Mouse (Mus musculus): ENCODE results near the gene Atp2b4. TPM values are rescaled to one million over a fixed set of nuclear protein-coding genes. Genes with fewer than 3 reads are reported as not detected.

The Atp2b4 gene
- polyA plus RNA-seq, 1 experiment from 2014 or later, result 7.7 TPM

GRCm38 (mm10) chr1:133650288-133651055 is 150.4 kb downstream of the Atp2b4 start:
- peaks cover 14% of the 10 kb centered on the region for H3K36me3 ChIP-seq (ENCODE audit: control insufficient read depth, insufficient read depth, low read length)
- no peaks in the 10 kb centered on the region for H3K27me3 ChIP-seq (ENCODE audit: control insufficient read depth, insufficient read depth, low read depth, low read length)
- H3K4me1 ChIP-seq (replicated peaks; ENCODE audit: control insufficient read depth, insufficient read depth, low read length), result no peaks in the 10 kb centered on the region
- H3K4me2 ChIP-seq (ENCODE audit: low read depth, low read length), result no peak overlapping the region
- ATAC-seq (ENCODE audit: low read depth), result no peak
- no peak overlapping the region for H3K9ac ChIP-seq (ENCODE audit: low read length)
- H3K9me3 ChIP-seq (ENCODE audit: control insufficient read depth, low read length), result no peaks in the 10 kb centered on the region
- H3K4me3 ChIP-seq (ENCODE audit: low read length), result no peak overlapping the region
- WGBS, result 89% methylated on average over 7 of the region's 7 CpGs
- no peak overlapping the region for H3K27ac ChIP-seq (ENCODE audit: low read length)

Small RNA genes within 50 kb of the gene (microRNA-seq; reads per million reads assigned to microRNA genes)
- not detected for gene Mir6903

Other genes with a start within 250 kb of the Atp2b4 start
- gene Snrpe, start 190.8 kb downstream of the Atp2b4 start, polyA plus RNA-seq (2015; fragmentation: Nextera tagmentation; extraction: Ambion mirVana), result 606 and 647 TPM in 2 replicates
- not detected in 2 replicates for gene Zbed6, start 140.2 kb downstream of the Atp2b4 start, polyA plus RNA-seq (2015; fragmentation: Nextera tagmentation; extraction: Ambion mirVana)
- 5.4 TPM in 2 replicates for gene Gm38394, start 139.7 kb downstream of the Atp2b4 start, polyA plus RNA-seq (2015; fragmentation: Nextera tagmentation; extraction: Ambion mirVana)
- 0.26 and 0.44 TPM in 2 replicates for gene Lax1, start 110.9 kb downstream of the Atp2b4 start, polyA plus RNA-seq (2015; fragmentation: Nextera tagmentation; extraction: Ambion mirVana)
- 0.29 and 0.54 TPM in 2 replicates for gene Optc, start 107.0 kb upstream of the Atp2b4 start, polyA plus RNA-seq (2015; fragmentation: Nextera tagmentation; extraction: Ambion mirVana)
- 22.4 and 28.6 TPM in 2 replicates for gene Prelp, start 120.4 kb upstream of the Atp2b4 start, polyA plus RNA-seq (2015; fragmentation: Nextera tagmentation; extraction: Ambion mirVana)
- gene Fmod, start 236.2 kb upstream of the Atp2b4 start, polyA plus RNA-seq (2015; fragmentation: Nextera tagmentation; extraction: Ambion mirVana), result 159 and 191 TPM in 2 replicates

Data from lung, embryonic 16.5 days (tissue).